Mouse (Mus musculus) hindbrain, embryonic 11.5 days (tissue): ENCODE results near the gene Tut7. TPM values are rescaled to one million over a fixed set of nuclear protein-coding genes. Genes with fewer than 3 reads are reported as not detected.

Experiments used
- polyA plus RNA-seq: library from polyadenylated mRNA; unstranded; fragments of >200 nt; fragmentation: Nextera tagmentation; extraction: Ambion mirVana; gene quantifications from 2 replicates; pipeline ENCODE4 v1.2.1, GENCODE M21; 2014

Gene Tut7
- polyA plus RNA-seq, 1 experiment from 2014 or later = 49.1 TPM

Other genes with a start within 250 kb of the Tut7 start
- 22.0 and 31.3 TPM in 2 replicates for gene Agtpbp1, start 237.9 kb downstream of the Tut7 start, polyA plus RNA-seq
- 96.0 and 120 TPM in 2 replicates for gene Naa35, start 237.9 kb downstream of the Tut7 start, polyA plus RNA-seq
- 135 and 147 TPM in 2 replicates for gene Golm1, start 147.3 kb downstream of the Tut7 start, polyA plus RNA-seq
- gene 4921517D22Rik, start 129.0 kb downstream of the Tut7 start, polyA plus RNA-seq = not detected in 2 replicates
- 0.03 TPM in 1 of 2 replicates, not detected in the other for gene Spata31d1a, start 112.8 kb downstream of the Tut7 start, polyA plus RNA-seq
- not detected in 2 replicates for gene Spata31d1b, start 110.9 kb downstream of the Tut7 start, polyA plus RNA-seq
- not detected in 2 replicates for gene Spata31d1d, start 91.4 kb downstream of the Tut7 start, polyA plus RNA-seq
- gene 1700014D04Rik, start 76.4 kb downstream of the Tut7 start, polyA plus RNA-seq = 0.05 and 0.24 TPM in 2 replicates
- 139 and 140 TPM in 2 replicates for gene Isca1, start 53.3 kb downstream of the Tut7 start, polyA plus RNA-seq
- gene Gm49354, start 40.9 kb downstream of the Tut7 start, polyA plus RNA-seq = not detected in 2 replicates